Mouse (Mus musculus): ENCODE data around the gene Pdzd2.
"Not testable (repeated sequence)": the region's sequence is repeated elsewhere in the genome, so short reads cannot be mapped to it uniquely, and the experiment has no call there.

The Pdzd2 gene

GRCm38 (mm10) chr15:12368850-12369249 lies 370.9 kb downstream of the Pdzd2 start:
- no peak for DNase-seq

GRCm38 (mm10) chr15:12368357-12368756 lies 371.4 kb downstream of the Pdzd2 start:
- DNase-seq, result no peak

- DNase-seq, result no peak
Observed at GRCm38 (mm10) chr15:12367306-12368080, 372.2 kb downstream of the Pdzd2 start.

- DNase-seq, result not testable (repeated sequence)
Observed at GRCm38 (mm10) chr15:12366580-12367305, 373.0 kb downstream of the Pdzd2 start.

- DNase-seq, result peak; percentile 74
Observed at GRCm38 (mm10) chr15:12366072-12366469, 373.7 kb downstream of the Pdzd2 start.

GRCm38 (mm10) chr15:12365416-12366071 lies 374.2 kb downstream of the Pdzd2 start:
- DNase-seq, result no peak

GRCm38 (mm10) chr15:12364096-12364495 lies 375.6 kb downstream of the Pdzd2 start:
- no peak for DNase-seq

- DNase-seq, result no peak
Observed at GRCm38 (mm10) chr15:12362701-12363040, 377.1 kb downstream of the Pdzd2 start.

GRCm38 (mm10) chr15:12362001-12362700 lies 377.6 kb downstream of the Pdzd2 start:
- peak; percentile 68 for DNase-seq

GRCm38 (mm10) chr15:12360519-12361212 lies 379.1 kb downstream of the Pdzd2 start:
- no peak for DNase-seq

- DNase-seq, result no peak
Observed at GRCm38 (mm10) chr15:12358384-12358783, 381.3 kb downstream of the Pdzd2 start.

- DNase-seq, result no peak
Observed at GRCm38 (mm10) chr15:12357459-12357858, 382.3 kb downstream of the Pdzd2 start.

- no peak for DNase-seq
Observed at GRCm38 (mm10) chr15:12355907-12356306, 383.8 kb downstream of the Pdzd2 start.

GRCm38 (mm10) chr15:12355261-12355660 lies 384.5 kb downstream of the Pdzd2 start:
- no peak for DNase-seq

- DNase-seq, result peak; percentile 35
Observed at GRCm38 (mm10) chr15:12354281-12354810, 385.4 kb downstream of the Pdzd2 start.

GRCm38 (mm10) chr15:12351470-12351869 lies 388.3 kb downstream of the Pdzd2 start:
- no peak for DNase-seq

GRCm38 (mm10) chr15:12349840-12350239 lies 389.9 kb downstream of the Pdzd2 start:
- no peak for DNase-seq

GRCm38 (mm10) chr15:12348950-12349349 lies 390.8 kb downstream of the Pdzd2 start:
- no peak for DNase-seq

GRCm38 (mm10) chr15:12346916-12347315 lies 392.8 kb downstream of the Pdzd2 start:
- DNase-seq, result no peak

GRCm38 (mm10) chr15:12341401-12341758 lies 398.3 kb downstream of the Pdzd2 start:
- peak; percentile 78 for DNase-seq

- no peak for DNase-seq
Observed at GRCm38 (mm10) chr15:12340536-12341400, 399.0 kb downstream of the Pdzd2 start.
